Mouse (Mus musculus) liver, postnatal 0 days (tissue): ENCODE results near the gene Eef1akmt2.

ENCODE experiments used
- CTCF ChIP-seq: sonication (generic); IDR thresholded peaks from 2 replicates; pipeline ENCODE4 v1.5.1; 2016; ENCODE audit warnings: antibody characterized with exemption, low read depth
- EP300 ChIP-seq: IDR thresholded peaks from 2 replicates; pipeline ENCODE4 v1.6.1; 2016; ENCODE audit warnings: antibody characterized with exemption, low read depth, mild to moderate bottlenecking

DNA sequence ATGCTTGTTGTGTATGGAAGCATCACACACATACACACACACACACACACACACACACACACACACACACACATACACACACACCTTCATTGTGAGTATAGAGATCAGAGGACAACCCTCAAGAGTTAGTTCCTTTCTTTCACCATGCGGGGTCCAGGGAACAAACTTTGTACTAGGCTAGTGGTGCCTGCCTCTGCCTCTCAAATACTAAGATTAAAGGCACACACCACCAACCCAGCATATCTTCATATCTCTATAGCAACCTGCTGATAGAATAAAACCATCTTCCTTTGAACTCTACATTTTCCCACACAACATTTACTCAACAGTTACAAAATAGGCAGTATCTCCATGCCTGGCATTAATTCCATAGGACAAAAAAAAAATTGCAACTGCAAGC is 3.6 kb upstream of the Eef1akmt2 start:
- TF ChIP-seq CTCF (no peak), EP300 (no peak)
